Mouse (Mus musculus): ENCODE data around the gene Klk1b8. TPM values are rescaled to one million over a fixed set of nuclear protein-coding genes. Genes with fewer than 3 reads are reported as not detected.

Gene Klk1b8
- polyA plus RNA-seq, 1 experiment, result not detected

GRCm38 (mm10) chr7:43920582-43920981 is 29.9 kb upstream of the Klk1b8 start:
- no peaks in the 10 kb centered on the region for H3K79me3 ChIP-seq (ENCODE audit: low read depth)
- TF ChIP-seq USF1 (IDR thresholded peaks at IDR 0.05; ENCODE audit: low read depth) (no peak), MYOD1 (IDR thresholded peaks at IDR 0.05; ENCODE audit: control insufficient read depth, insufficient read length, low read depth) (no peak), CTCF (IDR thresholded peaks at IDR 0.05; ENCODE audit: control insufficient read depth, insufficient read depth, insufficient read length) (no peak), MAX (IDR thresholded peaks at IDR 0.05) (no peak), CEBPB (IDR thresholded peaks at IDR 0.05; ENCODE audit: low read depth) (no peak), FOSL1 (IDR thresholded peaks at IDR 0.05; ENCODE audit: insufficient read depth, low read length, poor library complexity, severe bottlenecking) (no peak), MYOG (IDR thresholded peaks at IDR 0.05; ENCODE audit: control insufficient read depth, extremely low read depth, insufficient read length) (no peak)
- no peak overlapping the region for H3ac ChIP-seq (ENCODE audit: control insufficient read depth, insufficient read length, low read depth)

GRCm38 (mm10) chr7:43921087-43921486 is 29.4 kb upstream of the Klk1b8 start:
- Histone ChIP-seq H3K27me3 (ENCODE audit: control insufficient read depth, insufficient read depth, insufficient read length) (no peaks in the 10 kb centered on the region), H3K36me3 (ENCODE audit: control insufficient read depth, insufficient read depth) (no peaks in the 10 kb centered on the region), H3K4me3 (ENCODE audit: insufficient read depth, poor library complexity, severe bottlenecking) (no peak overlapping the region), H3ac (ENCODE audit: control insufficient read depth, insufficient read length, low read depth) (no peak overlapping the region), H3K79me3 (ENCODE audit: low read depth) (no peaks in the 10 kb centered on the region), H3K79me2 (ENCODE audit: control insufficient read depth, insufficient read depth) (no peaks in the 10 kb centered on the region)
- TF ChIP-seq USF1 (IDR thresholded peaks at IDR 0.05; ENCODE audit: low read depth), result no peak
- TF ChIP-seq MYOG (IDR thresholded peaks at IDR 0.05; ENCODE audit: control insufficient read depth, extremely low read depth, insufficient read length), result no peak
- TF ChIP-seq CTCF (IDR thresholded peaks at IDR 0.05; ENCODE audit: control insufficient read depth, insufficient read depth, insufficient read length), result no peak
- TF ChIP-seq MYOD1 (IDR thresholded peaks at IDR 0.05; ENCODE audit: control insufficient read depth, insufficient read length, low read depth), result no peak
- no peak for TF ChIP-seq FOSL1 (IDR thresholded peaks at IDR 0.05; ENCODE audit: insufficient read depth, low read length, poor library complexity, severe bottlenecking)
- TF ChIP-seq CEBPB (IDR thresholded peaks at IDR 0.05; ENCODE audit: low read depth), result no peak

More at GRCm38 (mm10) chr7:43920582-43920981, 29.9 kb upstream of the Klk1b8 start:
- H3K27me3 ChIP-seq (ENCODE audit: control insufficient read depth, insufficient read depth, insufficient read length), result no peaks in the 10 kb centered on the region
- H3K36me3 ChIP-seq (ENCODE audit: control insufficient read depth, insufficient read depth), result no peaks in the 10 kb centered on the region
- no peak overlapping the region for H3K4me3 ChIP-seq (ENCODE audit: insufficient read depth, poor library complexity, severe bottlenecking)
- no peaks in the 10 kb centered on the region for H3K79me2 ChIP-seq (ENCODE audit: control insufficient read depth, insufficient read depth)

- TF ChIP-seq MYOD1 (IDR thresholded peaks at IDR 0.05; ENCODE audit: control insufficient read depth, insufficient read length, low read depth), result no peak
- TF ChIP-seq CEBPB (IDR thresholded peaks at IDR 0.05; ENCODE audit: low read depth), result no peak
These were observed 28.5 kb upstream of the Klk1b8 start for GRCm38 (mm10) chr7:43921941-43922340.

GRCm38 (mm10) chr7:43925985-43926384 is 24.5 kb upstream of the Klk1b8 start:
- no peak overlapping the region for H3ac ChIP-seq (ENCODE audit: control insufficient read depth, insufficient read length, low read depth)
- no peaks in the 10 kb centered on the region for H3K79me2 ChIP-seq (ENCODE audit: control insufficient read depth, insufficient read depth)
- no peak for TF ChIP-seq MYOD1 (IDR thresholded peaks at IDR 0.05; ENCODE audit: control insufficient read depth, insufficient read length, low read depth)
- no peak for TF ChIP-seq FOSL1 (IDR thresholded peaks at IDR 0.05; ENCODE audit: insufficient read depth, low read length, poor library complexity, severe bottlenecking)
- no peak for TF ChIP-seq MYOG (IDR thresholded peaks at IDR 0.05; ENCODE audit: control insufficient read depth, extremely low read depth, insufficient read length)
- no peak for TF ChIP-seq CTCF (IDR thresholded peaks at IDR 0.05; ENCODE audit: control insufficient read depth, insufficient read depth, insufficient read length)
- no peak for TF ChIP-seq MAX (IDR thresholded peaks at IDR 0.05)
- TF ChIP-seq USF1 (IDR thresholded peaks at IDR 0.05; ENCODE audit: low read depth), result no peak
- TF ChIP-seq CEBPB (IDR thresholded peaks at IDR 0.05; ENCODE audit: low read depth), result no peak
- H3K36me3 ChIP-seq (ENCODE audit: control insufficient read depth, insufficient read depth), result no peaks in the 10 kb centered on the region
- no peaks in the 10 kb centered on the region for H3K27me3 ChIP-seq (ENCODE audit: control insufficient read depth, insufficient read depth, insufficient read length)
- H3K4me3 ChIP-seq (ENCODE audit: insufficient read depth, poor library complexity, severe bottlenecking), result no peak overlapping the region
- no peaks in the 10 kb centered on the region for H3K79me3 ChIP-seq (ENCODE audit: low read depth)

More at GRCm38 (mm10) chr7:43921941-43922340, 28.5 kb upstream of the Klk1b8 start:
- Histone ChIP-seq H3K79me2 (ENCODE audit: control insufficient read depth, insufficient read depth) (no peaks in the 10 kb centered on the region), H3K27me3 (ENCODE audit: control insufficient read depth, insufficient read depth, insufficient read length) (no peaks in the 10 kb centered on the region), H3K36me3 (ENCODE audit: control insufficient read depth, insufficient read depth) (no peaks in the 10 kb centered on the region), H3K79me3 (ENCODE audit: low read depth) (no peaks in the 10 kb centered on the region), H3K4me3 (ENCODE audit: insufficient read depth, poor library complexity, severe bottlenecking) (no peak overlapping the region), H3ac (ENCODE audit: control insufficient read depth, insufficient read length, low read depth) (no peak overlapping the region)

GRCm38 (mm10) chr7:43928521-43928920 is 21.9 kb upstream of the Klk1b8 start:
- Histone ChIP-seq H3ac (ENCODE audit: control insufficient read depth, insufficient read length, low read depth) (no peak overlapping the region), H3K36me3 (ENCODE audit: control insufficient read depth, insufficient read depth) (no peaks in the 10 kb centered on the region), H3K4me3 (ENCODE audit: insufficient read depth, poor library complexity, severe bottlenecking) (no peak overlapping the region), H3K79me2 (ENCODE audit: control insufficient read depth, insufficient read depth) (no peaks in the 10 kb centered on the region), H3K27me3 (ENCODE audit: control insufficient read depth, insufficient read depth, insufficient read length) (no peaks in the 10 kb centered on the region), H3K79me3 (ENCODE audit: low read depth) (no peaks in the 10 kb centered on the region)
- TF ChIP-seq USF1 (IDR thresholded peaks at IDR 0.05; ENCODE audit: low read depth), result no peak
- TF ChIP-seq CTCF (IDR thresholded peaks at IDR 0.05; ENCODE audit: control insufficient read depth, insufficient read depth, insufficient read length), result no peak
- TF ChIP-seq FOSL1 (IDR thresholded peaks at IDR 0.05; ENCODE audit: insufficient read depth, low read length, poor library complexity, severe bottlenecking), result no peak
- no peak for TF ChIP-seq MAX (IDR thresholded peaks at IDR 0.05)
- TF ChIP-seq MYOG (IDR thresholded peaks at IDR 0.05; ENCODE audit: control insufficient read depth, extremely low read depth, insufficient read length), result no peak
- no peak for TF ChIP-seq MYOD1 (IDR thresholded peaks at IDR 0.05; ENCODE audit: control insufficient read depth, insufficient read length, low read depth)
- TF ChIP-seq CEBPB (IDR thresholded peaks at IDR 0.05; ENCODE audit: low read depth), result no peak

GRCm38 (mm10) chr7:43932337-43932736 is 18.1 kb upstream of the Klk1b8 start:
- TF ChIP-seq CEBPB (IDR thresholded peaks at IDR 0.05; ENCODE audit: low read depth) (no peak), MYOD1 (IDR thresholded peaks at IDR 0.05; ENCODE audit: control insufficient read depth, insufficient read length, low read depth) (no peak), MAX (IDR thresholded peaks at IDR 0.05) (no peak), MYOG (IDR thresholded peaks at IDR 0.05; ENCODE audit: control insufficient read depth, extremely low read depth, insufficient read length) (no peak), USF1 (IDR thresholded peaks at IDR 0.05; ENCODE audit: low read depth) (no peak), CTCF (IDR thresholded peaks at IDR 0.05; ENCODE audit: control insufficient read depth, insufficient read depth, insufficient read length) (no peak), FOSL1 (IDR thresholded peaks at IDR 0.05; ENCODE audit: insufficient read depth, low read length, poor library complexity, severe bottlenecking) (no peak)
- no peaks in the 10 kb centered on the region for H3K79me2 ChIP-seq (ENCODE audit: control insufficient read depth, insufficient read depth)
- no peaks in the 10 kb centered on the region for H3K36me3 ChIP-seq (ENCODE audit: control insufficient read depth, insufficient read depth)
- H3K79me3 ChIP-seq (ENCODE audit: low read depth), result no peaks in the 10 kb centered on the region
- H3K27me3 ChIP-seq (ENCODE audit: control insufficient read depth, insufficient read depth, insufficient read length), result no peaks in the 10 kb centered on the region
- H3ac ChIP-seq (ENCODE audit: control insufficient read depth, insufficient read length, low read depth), result no peak overlapping the region
- no peak overlapping the region for H3K4me3 ChIP-seq (ENCODE audit: insufficient read depth, poor library complexity, severe bottlenecking)

Data from C2C12 (cell line).